Mouse (Mus musculus) layer of hippocampus, adult 9-11 months (tissue): ENCODE results near the gene Glrb.

Source experiments
- DNase-seq: peaks from one replicate; pipeline ENCODE4 v3.0.0; 2022

Gene Glrb

DNA sequence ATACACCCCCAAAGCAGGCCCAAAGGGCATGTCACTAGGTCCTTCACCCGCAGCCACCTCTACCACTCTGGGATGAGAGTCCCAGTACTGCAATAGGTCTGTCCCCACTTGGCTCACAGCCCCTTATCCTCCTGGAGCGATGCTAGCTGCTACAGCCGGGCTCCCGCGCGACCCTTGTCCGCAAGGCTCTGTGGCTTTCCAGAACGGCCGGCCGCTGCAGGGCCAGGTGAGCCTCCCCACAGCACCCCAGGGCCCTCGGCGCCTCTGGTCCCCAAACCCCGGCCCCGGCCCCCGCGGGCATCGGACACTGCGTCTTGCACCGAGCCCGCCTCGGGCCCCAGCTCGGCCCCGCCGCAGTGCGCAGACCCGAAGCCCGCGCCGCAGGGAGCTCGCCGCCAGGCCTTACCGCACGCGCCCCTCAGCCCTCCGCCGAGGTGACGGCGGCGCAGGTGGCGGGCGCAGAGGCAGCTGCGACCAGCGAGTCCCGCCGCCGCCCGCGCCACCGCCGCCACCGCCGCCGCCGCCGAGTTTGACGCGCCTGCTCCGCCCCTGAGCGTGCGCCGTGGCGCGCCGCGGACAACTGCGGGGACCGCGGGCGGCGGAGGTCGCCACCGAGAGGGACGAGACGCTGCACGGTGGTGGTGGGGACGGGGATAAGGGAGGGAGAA is at the start of gene Glrb:
TSS of gene Glrb (minus strand) at position 550 of the 668 bp plus-strand sequence.
- peak; percentile 15 for DNase-seq

GRCm38 (mm10) chr3:80959965-80960364 is 46.5 kb upstream of the Glrb start:
- DNase-seq: no peak

DNA sequence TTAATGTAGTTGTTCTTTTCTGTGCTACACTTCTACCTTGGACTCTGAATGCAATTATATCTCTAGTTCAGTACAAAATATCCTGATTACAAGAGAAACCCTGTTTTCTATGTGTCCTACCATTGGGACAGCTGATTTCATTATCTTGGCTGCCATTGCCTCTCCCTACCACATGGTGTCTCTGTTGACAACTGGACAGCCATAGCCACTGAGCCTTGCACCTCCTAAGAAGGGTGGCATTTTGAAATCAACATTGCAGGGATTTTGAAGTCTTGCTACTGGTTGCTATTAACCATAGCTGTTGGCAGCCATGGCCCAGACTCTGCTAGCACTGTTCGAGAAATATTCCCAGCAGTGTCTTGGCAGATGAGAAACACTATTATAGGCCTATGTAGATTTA is 45.1 kb upstream of the Glrb start:
- peak; percentile 59 for DNase-seq

- no peak for DNase-seq
These were observed 372 bp upstream of the Glrb start for GRCm38 (mm10) chr3:80913779-80914284.

DNA sequence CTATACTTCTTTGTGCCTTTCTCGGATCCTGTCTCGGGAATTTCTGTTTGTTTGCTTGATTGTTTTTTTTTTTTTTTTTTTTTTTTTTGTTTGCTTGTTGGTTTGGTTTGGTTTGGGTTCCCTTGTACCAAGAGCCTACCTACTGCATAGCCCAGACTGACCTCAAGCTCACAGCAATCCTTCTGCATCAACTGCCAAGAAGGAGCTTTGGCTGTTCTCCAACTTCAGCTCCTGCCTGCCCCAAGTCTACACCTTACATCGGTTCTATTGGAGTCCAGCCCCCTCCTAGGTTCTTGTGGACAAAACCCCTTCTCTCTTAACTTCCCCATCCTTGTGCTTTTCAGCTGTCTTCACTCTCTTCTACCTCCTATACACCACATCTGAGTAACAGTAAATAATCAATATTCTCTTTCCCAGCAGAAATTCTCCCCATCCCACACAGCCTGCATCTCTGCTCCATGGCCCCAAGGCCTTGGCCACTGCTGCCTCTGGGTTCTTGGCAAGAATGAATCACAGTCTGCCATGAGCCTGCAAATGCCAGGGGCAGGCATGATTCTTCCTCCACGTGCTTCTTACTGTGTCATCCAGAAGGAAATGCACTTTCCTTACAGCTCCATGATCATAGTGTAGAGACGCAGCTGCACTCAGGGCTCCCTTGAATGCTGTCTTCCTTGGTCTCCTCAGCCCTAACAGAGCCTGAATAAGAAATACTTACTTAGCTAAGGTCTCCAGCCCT is 18.5 kb downstream of the Glrb start:
- no peak for DNase-seq

DNA sequence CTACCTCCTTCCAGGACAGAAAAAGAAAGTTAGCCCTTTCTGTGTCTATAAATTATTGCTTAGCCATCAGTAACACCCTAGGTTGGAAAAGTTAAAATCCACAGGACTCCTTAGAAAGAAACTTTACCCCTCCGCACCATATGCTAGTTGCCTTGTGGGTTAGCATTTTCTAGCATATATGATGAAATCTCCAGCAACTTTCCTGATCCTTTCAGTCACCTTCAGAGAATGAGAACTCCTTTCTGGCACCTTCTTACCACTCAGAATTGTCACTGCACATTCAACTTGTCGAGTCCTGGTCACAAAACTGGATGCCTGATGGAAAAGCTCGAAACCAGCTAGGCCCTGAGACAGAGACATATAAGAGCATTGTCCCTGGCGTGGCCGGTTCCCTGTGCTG is 19.1 kb downstream of the Glrb start:
- no peak for DNase-seq

DNA sequence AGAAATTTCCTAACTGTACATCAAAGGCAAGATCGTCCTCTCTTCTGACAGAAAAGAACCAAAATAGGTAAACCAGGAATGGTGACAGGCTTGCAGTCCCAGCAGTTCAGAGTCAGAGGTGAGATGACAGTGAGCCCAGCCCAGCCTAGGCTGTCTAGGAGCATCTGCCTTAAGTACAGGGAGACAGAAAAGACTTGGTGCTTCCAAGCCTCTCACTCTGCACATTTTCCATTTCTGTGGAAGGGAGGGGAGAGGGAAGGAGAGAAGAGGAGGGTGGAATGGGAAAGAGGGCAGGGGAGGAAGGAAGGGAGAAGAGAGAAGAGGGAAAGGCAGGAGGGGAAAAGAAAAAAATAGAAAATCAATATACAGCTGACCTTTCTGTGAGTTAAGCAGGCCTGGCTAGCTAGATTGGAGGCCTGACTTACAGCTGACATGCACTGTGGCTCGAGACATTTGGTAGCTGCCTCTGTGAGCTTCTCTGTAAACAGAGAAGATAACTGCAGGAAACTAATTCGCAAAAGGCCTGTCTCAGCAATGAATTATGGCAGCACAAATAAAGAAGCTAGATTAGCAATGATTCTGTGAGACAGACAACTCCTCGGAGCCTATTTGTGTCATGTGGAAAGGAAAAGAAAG is 20.3 kb downstream of the Glrb start:
- no peak for DNase-seq

- no peak for DNase-seq
These were observed 22.4 kb downstream of the Glrb start for GRCm38 (mm10) chr3:80891087-80891486.

DNA sequence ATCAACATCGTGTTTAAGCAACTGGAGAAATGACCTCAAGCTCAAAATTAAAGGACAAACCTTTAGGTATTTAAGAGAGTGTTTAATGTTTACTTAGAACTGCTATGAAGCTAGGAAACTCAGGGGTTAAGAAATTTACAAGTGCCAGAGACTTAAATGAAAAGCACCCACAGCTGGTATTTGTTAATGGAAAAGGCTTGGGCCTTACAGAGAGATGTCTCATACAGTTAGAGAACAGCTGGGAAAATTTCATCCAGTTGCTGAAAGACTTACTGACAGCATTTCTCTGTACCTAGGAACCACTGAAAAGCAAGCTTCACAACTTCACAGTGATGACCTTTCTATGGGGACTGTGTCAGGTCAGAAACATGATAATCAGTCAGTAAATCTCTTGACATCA is 28.3 kb downstream of the Glrb start:
- no peak for DNase-seq

GRCm38 (mm10) chr3:80883601-80884000 is 29.9 kb downstream of the Glrb start:
- DNase-seq: no peak

- DNase-seq: no peak
These were observed 32.7 kb downstream of the Glrb start for GRCm38 (mm10) chr3:80880660-80881293.

GRCm38 (mm10) chr3:80878571-80878970 is 34.9 kb downstream of the Glrb start:
- no peak for DNase-seq

DNA sequence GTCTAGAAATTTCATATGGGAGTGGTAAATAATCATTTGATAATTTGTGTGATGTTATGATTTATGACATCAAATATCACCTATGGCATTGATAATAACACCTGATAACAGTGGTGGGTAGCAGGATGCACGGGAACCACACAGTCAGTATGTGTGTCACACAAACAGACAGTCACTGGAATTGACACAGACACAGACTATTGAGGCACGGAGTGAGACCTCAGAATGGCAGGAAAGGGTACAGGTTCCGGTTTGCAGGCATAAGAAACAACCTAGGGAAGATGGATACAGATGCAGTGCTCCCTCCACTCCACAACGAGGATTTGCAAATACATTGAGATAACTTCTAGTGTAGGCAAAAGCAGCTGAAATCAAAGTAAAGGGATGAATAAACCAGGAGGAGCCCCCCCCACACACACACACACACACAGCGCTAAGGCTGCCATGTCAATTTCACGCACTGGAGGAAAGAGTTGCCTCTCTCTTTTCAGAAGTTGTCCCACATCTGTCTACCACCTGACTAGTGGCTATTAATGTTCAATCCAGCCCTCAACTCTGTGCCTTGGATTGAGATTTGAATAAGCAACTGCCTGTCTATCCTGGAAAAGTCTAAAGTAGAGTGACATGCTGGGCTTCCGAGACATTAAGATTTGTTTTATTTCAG is 38.6 kb downstream of the Glrb start:
- no peak for DNase-seq

- no peak for DNase-seq
These were observed 39.4 kb downstream of the Glrb start for GRCm38 (mm10) chr3:80874081-80874480.

- DNase-seq: no peak
These were observed 41.8 kb downstream of the Glrb start for GRCm38 (mm10) chr3:80871472-80872171.

- no peak for DNase-seq
These were observed 46.1 kb downstream of the Glrb start for GRCm38 (mm10) chr3:80867328-80867727.

DNA sequence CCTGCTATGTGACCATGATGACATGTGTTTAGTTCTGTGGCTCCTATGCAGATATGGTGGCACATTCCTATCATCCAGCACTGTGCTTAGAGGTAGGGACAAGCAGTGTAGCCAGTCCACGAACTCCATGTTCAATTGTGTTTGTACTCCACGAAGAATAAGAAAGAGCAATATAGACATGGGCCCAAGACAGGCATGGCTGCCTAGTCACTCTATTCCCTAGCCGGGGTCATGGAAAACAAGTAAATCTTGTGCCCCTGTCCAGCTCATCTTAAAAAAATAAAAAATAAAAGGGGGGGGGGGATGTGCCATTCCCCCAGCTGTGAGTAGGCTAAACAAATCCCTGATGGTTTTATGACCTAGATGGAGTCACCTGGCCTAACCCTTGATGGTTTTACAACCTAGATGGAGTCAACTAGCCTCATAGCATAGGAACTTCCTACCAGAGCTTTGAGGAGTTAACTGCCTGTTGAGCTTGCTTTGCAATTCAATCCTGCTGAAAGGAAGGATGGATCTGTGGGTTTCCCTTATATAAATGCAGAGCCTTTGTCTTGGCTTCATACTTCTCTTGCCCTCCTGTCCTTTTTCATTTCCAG is 60.5 kb downstream of the Glrb start:
- no peak for DNase-seq

DNA sequence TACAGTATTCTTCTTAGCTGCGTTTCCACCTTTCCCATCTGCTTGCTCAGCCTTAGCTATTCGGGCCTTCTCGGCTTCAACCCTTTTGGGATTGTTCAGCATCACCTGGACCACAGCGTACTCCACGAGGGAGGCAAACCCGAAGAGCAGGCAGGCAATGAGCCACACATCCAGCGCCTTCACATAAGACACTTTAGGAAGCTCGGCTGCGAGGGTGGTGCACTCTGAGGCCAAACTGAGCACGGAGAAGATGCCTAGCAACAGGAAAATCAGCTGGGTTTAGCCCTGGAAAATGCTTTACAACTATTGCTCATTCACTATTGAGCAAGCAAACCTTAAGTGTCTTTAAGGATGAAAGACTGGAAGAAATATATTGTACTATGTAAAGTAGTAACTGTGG is 62.5 kb downstream of the Glrb start:
- no peak for DNase-seq

- DNase-seq: peak; percentile 20
These were observed 67.8 kb downstream of the Glrb start for GRCm38 (mm10) chr3:80845634-80846033.

- DNase-seq: no peak
These were observed 73.6 kb downstream of the Glrb start for GRCm38 (mm10) chr3:80839845-80840244.

DNA sequence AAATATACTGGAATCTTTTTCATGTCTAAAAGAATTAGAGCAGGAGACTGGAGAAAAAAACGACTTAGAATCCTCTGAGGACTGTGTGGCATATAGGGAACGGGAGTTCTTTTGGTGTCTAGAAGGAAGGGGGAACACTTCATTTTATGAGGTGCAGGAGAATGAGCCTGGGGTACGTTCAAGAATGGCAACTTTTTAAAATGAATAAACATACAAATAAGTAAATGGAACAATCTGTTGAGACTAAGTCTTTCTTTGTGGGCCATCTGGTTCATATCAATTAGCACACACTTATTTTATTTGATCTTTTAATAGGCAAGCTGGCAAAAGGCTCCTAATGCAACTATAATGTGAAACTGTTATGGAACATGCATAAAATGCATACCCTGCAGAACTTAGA is 75.9 kb downstream of the Glrb start:
- DNase-seq: no peak

GRCm38 (mm10) chr3:80823975-80824374 is 89.5 kb downstream of the Glrb start:
- DNase-seq: no peak
